Mouse (Mus musculus): ENCODE data around the gene Ttc28.

DNA sequence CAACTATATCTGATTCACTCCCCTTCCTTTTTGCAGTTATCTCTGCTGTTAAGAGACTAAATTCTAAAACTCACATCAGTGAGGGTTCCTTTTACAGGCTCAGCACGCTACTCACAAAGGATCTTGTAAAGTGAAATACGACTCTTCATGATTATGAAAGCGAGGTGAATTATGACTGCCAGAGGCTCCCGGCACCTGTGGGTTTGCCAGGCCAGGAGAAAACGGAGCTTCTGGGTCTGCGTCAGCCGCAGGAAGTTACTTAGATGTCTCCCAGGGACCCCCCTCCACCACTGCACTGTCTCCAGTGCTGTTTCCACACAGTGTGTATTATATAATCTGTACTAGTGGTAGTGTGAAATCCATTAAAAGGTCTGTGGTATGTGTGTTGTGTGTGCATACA, 233.6 kb downstream of the Ttc28 start:
- TF ChIP-seq MAFK (IDR thresholded peaks at IDR 0.05; ENCODE audit: borderline replicate concordance, low read depth, low read length) (no peak), POLR2A (IDR thresholded peaks at IDR 0.05; ENCODE audit: control insufficient read depth in 1 of 2, insufficient read depth in 1 of 2, low read depth in 1 of 2, low read length in 2 of 2, poor library complexity in 1 of 2) (no peak), CTCF (IDR thresholded peaks at IDR 0.05 in 2 of 3, conservative IDR thresholded peaks at IDR 0.05 in 1 of 3; ENCODE audit: control insufficient read depth in 1 of 3, insufficient read depth in 1 of 3, low read depth in 2 of 3, low read length in 3 of 3, poor library complexity in 1 of 3, severe bottlenecking in 1 of 3) (no peak), HCFC1 (IDR thresholded peaks at IDR 0.05; ENCODE audit: low read depth, low read length) (no peak), UBTF (IDR thresholded peaks at IDR 0.05; ENCODE audit: borderline replicate concordance, insufficient read depth, low read depth, low read length) (no peak), GABPA (IDR thresholded peaks at IDR 0.05; ENCODE audit: low read depth, low read length) (no peak), E2F4 (IDR thresholded peaks at IDR 0.05; ENCODE audit: borderline replicate concordance, low read depth, low read length) (no peak), ETS1 (IDR thresholded peaks at IDR 0.05; ENCODE audit: low read depth, low read length) (no peak)

Data from MEL (cell line).